In genomic region chr7:131244993-131245392, GRCm38 (mm10) we compare ENCODE assay signal across 17 mouse cellular contexts.
A peak's percentile ranks its signal among the peaks of the same experiment; 100 is the strongest.
DNase-seq lines count a peak whose midpoint lies in the region; ATAC-seq and TF ChIP-seq lines count a peak whose summit lies in the region.
"Had no signal": no experiment of that assay in that cellular context is flagged by ENCODE, and none has a peak within 500 bp of the region (broad histone marks: within the 10 kb centered on the region; RNA-seq: fewer than 3 reads in every experiment).

No protein-coding gene starts in this region.

- H3K27me3 ChIP-seq in lung, embryonic 14.5 days (ENCODE audit: insufficient read depth, low read length), result no peaks in the 10 kb centered on the region
- H3K27me3 ChIP-seq: embryonic facial prominence, embryonic 13.5 days; forebrain, embryonic 12.5 days; intestine, embryonic 15.5 days had no signal

- H3K27ac ChIP-seq in lung, embryonic 14.5 days (ENCODE audit: low read depth), result no peak overlapping the region
- H3K27ac ChIP-seq: embryonic facial prominence, embryonic 13.5 days; forebrain, embryonic 12.5 days; gastrocnemius, adult 2 months; intestine, embryonic 15.5 days; midbrain, embryonic 10.5 days had no signal

- no peaks in the 10 kb centered on the region for H3K4me1 ChIP-seq in lung, embryonic 14.5 days (ENCODE audit: insufficient read depth)
- H3K4me1 ChIP-seq: embryonic facial prominence, embryonic 13.5 days; forebrain, embryonic 12.5 days; intestine, embryonic 15.5 days; midbrain, embryonic 10.5 days had no signal

- H3K9ac ChIP-seq in lung, embryonic 14.5 days, result no peak overlapping the region
- H3K9ac ChIP-seq: embryonic facial prominence, embryonic 13.5 days; forebrain, embryonic 12.5 days; intestine, embryonic 15.5 days had no signal

- no peak overlapping the region for H3K4me2 ChIP-seq in lung, embryonic 14.5 days
- H3K4me2 ChIP-seq: embryonic facial prominence, embryonic 13.5 days; forebrain, embryonic 12.5 days; intestine, embryonic 15.5 days; liver, embryonic 11.5 days had no signal

- no peak overlapping the region for H3K4me3 ChIP-seq in lung, embryonic 14.5 days (ENCODE audit: low read depth, low read length)
- H3K4me3 ChIP-seq: embryonic facial prominence, embryonic 13.5 days; forebrain, embryonic 12.5 days; gastrocnemius, adult 2 months; intestine, embryonic 15.5 days; midbrain, embryonic 10.5 days had no signal

- ATAC-seq in lung, embryonic 14.5 days (ENCODE audit: insufficient read depth), result no peak
- ATAC-seq in erythroblast, adult 5-6 weeks (replicated peaks; ENCODE audit: low FRiP score, poor library complexity, severe bottlenecking), result no peak
- ATAC-seq in monocyte, adult 5-6 weeks (replicated peaks; ENCODE audit: insufficient number of reproducible peaks, low FRiP score, low TSS enrichment, poor library complexity, severe bottlenecking), result no peak
- ATAC-seq: intestine, embryonic 15.5 days had no signal

- H3K9me3 ChIP-seq in lung, embryonic 14.5 days (ENCODE audit: low read depth, low read length), result no peaks in the 10 kb centered on the region
- H3K9me3 ChIP-seq: embryonic facial prominence, embryonic 13.5 days; forebrain, embryonic 12.5 days; intestine, embryonic 15.5 days; midbrain, embryonic 10.5 days had no signal

- TF ChIP-seq CTCF in lung, embryonic 14.5 days (IDR thresholded peaks at IDR 0.05; ENCODE audit: low read depth), result no peak

- WGBS in lung, embryonic 14.5 days, result 13% methylated on average over 1 of the region's 1 CpGs

- H3K36me3 ChIP-seq in lung, embryonic 14.5 days (ENCODE audit: insufficient read depth), result no peaks in the 10 kb centered on the region
- H3K36me3 ChIP-seq: embryonic facial prominence, embryonic 13.5 days; forebrain, embryonic 12.5 days; intestine, embryonic 15.5 days; midbrain, embryonic 10.5 days had no signal

- peak; percentile 77 for DNase-seq in lung, embryonic 14.5 days
- DNase-seq in lung, adult 18-20 months, result no peak
- peak; percentile 66 for DNase-seq in R1 (ENCODE audit: low read depth, low spot score)
- peak; percentile 12 for DNase-seq in embryo, embryonic 9.5 days (ENCODE audit: extremely low spot score)
- DNase-seq in yolk sac, embryonic 10.5 days (ENCODE audit: low spot score), result peak; percentile 6
- DNase-seq: cerebellum, adult 2 months; gastrocnemius, adult 2 months; lung, postnatal 14 days; right cerebral cortex, postnatal 4 days; thymus, adult 2 months had no signal

Comparison
In these comparisons a context has a peak if more than half of its experiments do, and no peak if none do; other contexts are left out.
1. DNase-seq: peak in lung, embryonic 14.5 days (single experiment), R1 (single experiment), embryo, embryonic 9.5 days (single experiment) and yolk sac, embryonic 10.5 days (single experiment); none in lung, adult 18-20 months (0 of 2).